Mouse (Mus musculus): ENCODE results near the gene Pramef6. TPM values are rescaled to one million over a fixed set of nuclear protein-coding genes. Genes with fewer than 3 reads are reported as not detected.
"Not testable (repeated sequence)": the region's sequence is repeated elsewhere in the genome, so short reads cannot be mapped to it uniquely, and the experiment has no call there.

Pramef6 gene
- polyA plus RNA-seq (2016; fragmentation: Nextera tagmentation; extraction: Ambion mirVana), result not detected in 2 replicates

DNA sequence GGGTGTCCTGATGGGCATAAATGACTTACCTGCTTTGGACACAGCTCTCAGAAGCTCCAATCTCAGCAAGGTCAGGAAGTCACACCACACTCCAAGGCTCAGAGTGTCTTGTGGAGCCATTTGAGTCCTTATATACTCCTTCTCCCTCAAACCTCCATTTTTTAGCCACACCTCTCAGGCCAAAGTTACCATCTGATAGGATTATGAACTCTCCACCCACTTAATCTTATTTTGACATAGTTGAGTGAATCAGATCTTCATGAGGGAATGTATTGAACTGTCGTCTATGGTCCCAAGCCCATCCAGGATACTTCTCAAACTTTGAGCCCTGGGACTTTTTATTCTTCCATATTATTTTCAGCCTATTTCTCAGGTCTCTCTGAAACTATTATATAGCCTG, at the start of gene Pramef6:
Gene Pramef6, minus strand, starts transcription at position 101 of the 400 bp plus-strand sequence.
- not testable (repeated sequence) for H3K4me2 ChIP-seq; H3K4me1 ChIP-seq (replicated peaks); H3K9ac ChIP-seq; H3K27ac ChIP-seq (ENCODE audit: poor library complexity, severe bottlenecking); H3K36me3 ChIP-seq; H3K27me3 ChIP-seq (replicated peaks); H3K4me3 ChIP-seq; ATAC-seq (ENCODE audit: insufficient number of reproducible peaks, low FRiP score)
- peaks cover 16% of the 10 kb centered on the region for H3K9me3 ChIP-seq (replicated peaks)
- WGBS, result 83% methylated on average over 1 of the region's 1 CpGs

- not testable (repeated sequence) for H3K27me3 ChIP-seq (replicated peaks); H3K4me1 ChIP-seq (replicated peaks); ATAC-seq (ENCODE audit: insufficient number of reproducible peaks, low FRiP score); H3K4me3 ChIP-seq; H3K4me2 ChIP-seq; H3K9ac ChIP-seq; H3K27ac ChIP-seq (ENCODE audit: poor library complexity, severe bottlenecking); H3K36me3 ChIP-seq
- 75% methylated on average over 3 of the region's 3 CpGs for WGBS
- peaks cover 23% of the 10 kb centered on the region for H3K9me3 ChIP-seq (replicated peaks)
Observed at GRCm38 (mm10) chr4:143894406-143894805, 5.8 kb downstream of the Pramef6 start.

DNA sequence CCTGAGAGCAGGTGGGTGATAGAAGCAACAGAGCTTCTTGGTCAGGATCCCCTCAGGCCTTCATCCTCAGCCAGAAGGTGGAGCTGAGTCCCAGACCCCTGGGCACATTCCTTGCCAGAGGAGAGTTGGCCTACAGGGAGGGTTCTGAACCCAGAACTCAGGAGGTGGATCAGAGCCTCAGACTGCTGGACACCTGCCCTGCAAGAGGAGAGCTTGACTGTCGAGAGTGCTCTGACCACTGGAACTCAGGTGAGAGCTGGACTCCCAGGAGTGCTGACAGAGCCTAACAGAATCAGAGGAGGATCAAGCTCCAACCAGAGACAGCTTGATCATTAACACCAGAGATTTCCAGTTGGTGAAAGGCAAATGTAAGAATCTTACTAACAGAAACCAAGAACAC, 17.8 kb downstream of the Pramef6 start:
- peaks cover 12% of the 10 kb centered on the region for H3K9me3 ChIP-seq (replicated peaks)
- not testable (repeated sequence) for H3K4me3 ChIP-seq; H3K4me2 ChIP-seq; H3K27me3 ChIP-seq (replicated peaks); H3K4me1 ChIP-seq (replicated peaks); H3K36me3 ChIP-seq; H3K27ac ChIP-seq (ENCODE audit: poor library complexity, severe bottlenecking); ATAC-seq (ENCODE audit: insufficient number of reproducible peaks, low FRiP score); H3K9ac ChIP-seq
- WGBS, result 55% methylated on average over 1 of the region's 1 CpGs

DNA sequence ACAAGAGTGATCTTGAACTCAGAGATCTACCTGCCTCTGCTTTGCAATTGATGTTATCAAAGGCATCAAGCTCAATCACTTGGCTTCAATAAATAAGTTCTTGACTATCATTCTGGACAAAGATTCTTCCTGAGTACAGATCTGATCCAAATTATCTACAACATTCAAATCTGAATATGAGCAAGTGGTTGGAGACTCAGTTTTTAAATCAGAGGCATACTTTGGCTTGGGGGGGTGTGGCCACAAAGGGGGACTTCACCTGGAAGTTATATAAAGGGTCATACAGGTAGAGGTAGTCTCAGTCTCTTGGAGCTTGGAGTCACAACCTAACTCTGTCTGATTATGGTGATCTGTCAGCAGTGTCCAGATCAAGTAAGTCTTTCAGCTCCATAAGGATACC, 54.0 kb downstream of the Pramef6 start, which contains the start of gene Gm13103:
Gene Gm13103, plus strand, starts transcription at position 301 of the 400 bp plus-strand sequence.
- not testable (repeated sequence) for H3K9ac ChIP-seq; ATAC-seq (ENCODE audit: insufficient number of reproducible peaks, low FRiP score); H3K27me3 ChIP-seq (replicated peaks); H3K4me2 ChIP-seq; H3K4me3 ChIP-seq; H3K4me1 ChIP-seq (replicated peaks); H3K36me3 ChIP-seq; H3K27ac ChIP-seq (ENCODE audit: poor library complexity, severe bottlenecking)
- H3K9me3 ChIP-seq (replicated peaks), result peaks cover 14% of the 10 kb centered on the region; the same call in 1 of the 2 replicates

Other genes starting within 250 kb of the Pramef6 start
- not detected in 2 replicates for gene Gm13088, start 243.1 kb downstream of the Pramef6 start, polyA plus RNA-seq (2016; fragmentation: Nextera tagmentation; extraction: Ambion mirVana)
- not detected in 2 replicates for gene Gm13089, start 197.7 kb downstream of the Pramef6 start, polyA plus RNA-seq (2016; fragmentation: Nextera tagmentation; extraction: Ambion mirVana)
- not detected in 2 replicates for gene Gm13078, start 180.9 kb downstream of the Pramef6 start, polyA plus RNA-seq (2016; fragmentation: Nextera tagmentation; extraction: Ambion mirVana)
- not detected in 2 replicates for gene Gm13023, start 111.0 kb downstream of the Pramef6 start, polyA plus RNA-seq (2016; fragmentation: Nextera tagmentation; extraction: Ambion mirVana)
- gene Gm13084, start 84.3 kb downstream of the Pramef6 start, polyA plus RNA-seq (2016; fragmentation: Nextera tagmentation; extraction: Ambion mirVana), result not detected in 2 replicates
- gene Gm13103, start 53.9 kb downstream of the Pramef6 start, polyA plus RNA-seq (2016; fragmentation: Nextera tagmentation; extraction: Ambion mirVana), result not detected in 2 replicates
- not detected in 2 replicates for gene Pramef25, start 50.6 kb upstream of the Pramef6 start, polyA plus RNA-seq (2016; fragmentation: Nextera tagmentation; extraction: Ambion mirVana)
- not detected in 2 replicates for gene Gm13101, start 66.6 kb upstream of the Pramef6 start, polyA plus RNA-seq (2016; fragmentation: Nextera tagmentation; extraction: Ambion mirVana)
- not detected in 2 replicates for gene Pramef17, start 94.0 kb upstream of the Pramef6 start, polyA plus RNA-seq (2016; fragmentation: Nextera tagmentation; extraction: Ambion mirVana)
- not detected in 2 replicates for gene Pramel4, start 158.7 kb upstream of the Pramef6 start, polyA plus RNA-seq (2016; fragmentation: Nextera tagmentation; extraction: Ambion mirVana)
- not detected in 2 replicates for gene Gm13102, start 206.1 kb upstream of the Pramef6 start, polyA plus RNA-seq (2016; fragmentation: Nextera tagmentation; extraction: Ambion mirVana)